Mouse (Mus musculus) monocyte, adult 5-6 weeks (primary cell): Measurements from ENCODE around the gene Srsf2. TPM values are rescaled to one million over a fixed set of nuclear protein-coding genes. Genes with fewer than 3 reads are reported as not detected.
"Not testable (repeated sequence)": the region's sequence is repeated elsewhere in the genome, so short reads cannot be mapped to it uniquely, and the experiment has no call there.

Experiments
- ATAC-seq: fragments of 153-309, 156-312 bp; replicated peaks from 2 replicates; pipeline ENCODE4 v1.8.0; 2017; ENCODE audit warnings: mild to moderate bottlenecking; ENCODE audit not compliant: low TSS enrichment, insufficient number of reproducible peaks, severe bottlenecking, poor library complexity, low FRiP score
- total RNA-seq: library from RNA; stranded (forward); fragments of 200-1000, 200-491, 200-594 nt; gene quantifications from 3 replicates; pipeline ENCODE4 v1.2.3, GENCODE M21; 2017

Gene Srsf2
- total RNA-seq, 1 experiment from 2014 or later: 124 TPM

- no peak for ATAC-seq
These were observed 4.4 kb upstream of the Srsf2 start for GRCm38 (mm10) chr11:116857183-116857850.

GRCm38 (mm10) chr11:116854279-116854678, 1.4 kb upstream of the Srsf2 start:
- no peak for ATAC-seq

- ATAC-seq: peak; percentile 74
These were observed 626 bp upstream of the Srsf2 start for GRCm38 (mm10) chr11:116853512-116853928.

GRCm38 (mm10) chr11:116852291-116852890, 503 bp downstream of the Srsf2 start, which contains the start of gene Mfsd11:
Gene Mfsd11, plus strand, starts transcription at chr11:116852440.
- peak; percentile 8; the same call in 1 of the 2 replicates for ATAC-seq

- ATAC-seq: no peak
These were observed 1.2 kb downstream of the Srsf2 start for GRCm38 (mm10) chr11:116851576-116852290.

- ATAC-seq: no peak
These were observed 1.9 kb downstream of the Srsf2 start for GRCm38 (mm10) chr11:116850833-116851477.

- ATAC-seq: no peak
These were observed 2.8 kb downstream of the Srsf2 start for GRCm38 (mm10) chr11:116850085-116850484.

GRCm38 (mm10) chr11:116849587-116849986, 3.3 kb downstream of the Srsf2 start:
- ATAC-seq: no peak

- not testable (repeated sequence) for ATAC-seq
These were observed 4.1 kb downstream of the Srsf2 start for GRCm38 (mm10) chr11:116848877-116849178.

- ATAC-seq: no peak
These were observed 4.6 kb downstream of the Srsf2 start for GRCm38 (mm10) chr11:116848086-116848876.

- no peak for ATAC-seq
These were observed 5.5 kb downstream of the Srsf2 start for GRCm38 (mm10) chr11:116847187-116848085.

GRCm38 (mm10) chr11:116846593-116847181, 6.2 kb downstream of the Srsf2 start:
- no peak for ATAC-seq

- ATAC-seq: peak; percentile 90
These were observed 9.3 kb downstream of the Srsf2 start, which contains the start of the genes Mettl23 and Jmjd6 for GRCm38 (mm10) chr11:116843261-116844233. Gene Mettl23, plus strand, starts transcription at chr11:116843278. Gene Jmjd6, minus strand, starts transcription at chr11:116843449.

- peak; percentile 34 for ATAC-seq
These were observed 10.2 kb downstream of the Srsf2 start for GRCm38 (mm10) chr11:116842531-116843260.

GRCm38 (mm10) chr11:116840748-116841147, 12.1 kb downstream of the Srsf2 start:
- no peak for ATAC-seq

- no peak for ATAC-seq
These were observed 13.3 kb downstream of the Srsf2 start for GRCm38 (mm10) chr11:116839601-116840000.
